Mouse (Mus musculus) cerebellum, adult 9-10 months (tissue): ENCODE data around the gene Gm17026.
"Not testable (repeated sequence)": the region's sequence is repeated elsewhere in the genome, so short reads cannot be mapped to it uniquely, and the experiment has no call there.

Source experiments
- DNase-seq: peaks from one replicate; pipeline ENCODE4 v3.0.0; 2022

Gene Gm17026

DNA sequence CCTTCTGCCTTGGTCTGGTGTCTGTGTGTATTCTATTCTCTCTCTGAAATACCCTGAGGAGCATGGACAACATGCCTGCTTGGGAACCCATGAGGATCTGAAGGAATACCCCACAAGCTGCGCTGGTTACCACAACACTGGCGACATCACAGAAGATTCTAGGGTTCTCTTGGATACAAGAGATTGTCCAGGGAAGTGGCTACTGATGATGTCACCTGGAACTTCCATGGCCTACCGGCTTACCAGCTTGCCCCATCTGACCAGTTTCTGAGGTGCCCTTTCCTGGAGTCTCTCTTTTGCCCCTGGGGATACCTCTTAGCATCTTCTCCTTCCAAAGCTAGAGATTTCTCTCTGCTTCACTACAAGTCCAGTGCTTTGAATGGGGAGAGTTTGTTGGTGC, at the start of gene Gm17026:
Gene Gm17026 (minus strand): TSS at position 101 of the 400 bp plus-strand sequence.
- DNase-seq = not testable (repeated sequence)

DNA sequence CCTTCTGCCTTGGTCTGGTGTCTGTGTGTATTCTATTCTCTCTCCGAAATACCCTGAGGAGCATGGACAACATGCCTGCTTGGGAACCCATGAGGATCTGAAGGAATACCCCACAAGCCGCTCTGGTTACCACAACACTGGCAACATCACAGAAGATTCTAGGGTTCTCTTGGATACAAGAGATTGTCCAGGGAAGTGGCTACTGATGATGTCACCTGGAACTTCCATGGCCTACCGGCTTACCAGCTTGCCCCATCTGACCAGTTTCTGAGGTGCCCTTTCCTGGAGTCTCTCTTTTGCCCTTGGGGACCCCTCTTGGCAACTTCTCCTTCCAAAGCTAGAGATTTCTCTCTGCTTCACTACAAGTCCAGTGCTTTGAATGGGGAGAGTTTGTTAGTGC, 37.4 kb upstream of the Gm17026 start, which contains the start of gene Gm9611:
Gene Gm9611 (minus strand): TSS at position 101 of the 400 bp plus-strand sequence.
- DNase-seq = not testable (repeated sequence)

DNA sequence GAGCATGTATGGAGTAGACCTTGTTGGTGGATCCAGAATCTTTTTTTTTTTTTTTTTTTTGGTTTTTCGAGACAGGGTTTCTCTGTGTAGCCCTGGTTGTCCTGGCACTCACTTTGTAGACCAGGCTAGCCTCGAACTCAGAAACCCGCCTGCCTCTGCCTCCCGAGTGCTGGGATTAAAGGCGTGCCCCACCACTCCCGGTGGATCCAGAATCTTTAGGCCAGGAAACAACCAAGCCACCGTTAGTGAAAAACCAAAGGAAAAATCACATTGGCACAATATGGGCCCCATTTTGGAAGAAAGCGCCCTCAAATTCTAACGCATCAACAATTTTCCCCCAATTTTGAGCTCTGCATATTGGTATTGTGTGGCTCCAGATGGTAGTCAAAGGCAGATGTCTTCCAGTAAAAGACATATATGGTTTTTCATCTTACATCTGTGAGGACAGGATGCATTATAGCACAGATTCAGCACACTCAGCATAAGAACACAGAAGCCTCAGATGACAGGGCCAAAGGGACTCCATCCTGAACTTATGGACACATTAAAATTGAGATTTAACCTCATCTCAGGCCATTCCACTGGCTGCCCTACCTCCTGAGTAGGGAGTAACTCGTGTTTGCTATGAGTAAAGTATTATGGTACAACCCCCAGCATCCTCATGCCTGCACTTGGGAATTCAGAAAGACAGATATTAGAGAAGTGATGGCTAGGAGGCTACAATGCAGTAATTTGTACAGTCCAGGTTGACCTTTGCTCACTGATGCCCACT, 42.9 kb downstream of the Gm17026 start:
- DNase-seq = not testable (repeated sequence)
